Mouse (Mus musculus) bone marrow, adult 2 months (tissue): ENCODE data around the gene Tmem72.

Experiments used
- CTCF ChIP-seq: fragments of 200-500 bp; IDR thresholded peaks from 2 replicates; pipeline ENCODE4 v1.5.1; 2011; ENCODE audit warnings: low read length, control low read depth; ENCODE audit not compliant: control insufficient read depth, insufficient read depth
- POLR2A ChIP-seq: fragments of 200-500 bp; IDR thresholded peaks from 2 replicates; pipeline ENCODE4 v1.6.1; 2011; ENCODE audit warnings: low read depth, mild to moderate bottlenecking, control low read depth, low read length, borderline replicate concordance; ENCODE audit not compliant: control insufficient read depth

DNA sequence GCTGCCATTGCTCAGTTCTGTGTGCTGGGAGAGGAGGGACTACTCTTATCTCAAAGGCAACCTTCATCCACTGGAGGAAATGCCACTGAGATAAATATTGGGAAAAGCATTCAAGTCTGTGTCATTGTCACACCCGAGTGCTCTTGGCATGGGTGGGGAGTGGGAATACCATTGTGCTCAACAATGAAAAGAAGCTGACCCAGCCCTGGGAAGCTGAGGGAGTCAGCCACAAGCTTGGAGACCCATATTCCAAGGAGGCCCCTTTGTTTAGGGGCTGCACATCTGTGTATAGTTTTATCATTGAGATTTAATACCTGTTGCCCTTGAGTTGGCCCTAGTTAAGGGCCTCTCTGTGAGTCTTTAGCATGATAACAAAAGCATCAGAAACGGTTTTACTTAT, 77.0 kb downstream of the Tmem72 start:
- TF ChIP-seq CTCF (no peak), POLR2A (no peak)
